Mouse (Mus musculus): ENCODE measurements around the gene Cpa2. TPM values are rescaled to one million over a fixed set of nuclear protein-coding genes. Genes with fewer than 3 reads are reported as not detected.

Cpa2 gene
- total RNA-seq, 1 experiment: 1.7 TPM

DNA sequence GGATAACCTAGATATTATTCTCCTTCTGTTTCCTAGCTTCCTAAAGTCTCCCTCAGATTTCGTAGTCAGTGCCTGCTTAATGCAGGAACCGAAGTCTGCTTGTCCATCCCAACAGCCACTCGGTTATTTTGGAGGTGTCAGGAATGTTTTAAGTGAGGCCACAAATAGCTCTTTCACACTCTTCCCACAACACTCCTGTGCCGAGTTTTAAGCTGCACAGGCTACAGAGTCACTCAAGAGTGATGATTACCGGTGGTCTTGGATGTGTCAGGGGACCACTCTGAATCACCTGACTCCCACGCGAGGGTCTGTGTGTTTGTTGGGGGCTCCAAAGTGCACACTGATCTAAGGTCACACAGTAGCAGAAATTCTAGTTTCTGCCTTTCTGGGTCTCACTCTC is 4.3 kb downstream of the Cpa2 start:
- Histone ChIP-seq H3K36me3 (ENCODE audit: control insufficient read depth, insufficient read depth, low read length, poor library complexity, severe bottlenecking) (no peaks in the 10 kb centered on the region), H3K9ac (ENCODE audit: insufficient read depth, low read depth, low read length, poor library complexity, severe bottlenecking) (no peak overlapping the region), H3K9me3 (ENCODE audit: control insufficient read depth, insufficient read depth, low read depth, low read length) (no peaks in the 10 kb centered on the region), H3K27ac (ENCODE audit: insufficient read depth, low read depth, low read length, poor library complexity, severe bottlenecking) (no peak overlapping the region), H3K4me1 (ENCODE audit: control insufficient read depth in 2 of 2, insufficient read depth in 2 of 2, low read length in 2 of 2, poor library complexity in 1 of 2) (peaks cover 7 to 10% of the 10 kb centered on the region in 2 experiments; a peak in 3 of 4 replicates), H3K4me3 (ENCODE audit: insufficient read depth in 1 of 2, low read depth in 1 of 2, low read length in 2 of 2, poor library complexity in 1 of 2, severe bottlenecking in 1 of 2) (no peak overlapping the region)
- DNase-seq (ENCODE audit: low read depth, low spot score): no peak
- no peak for TF ChIP-seq ZNF384 (IDR thresholded peaks at IDR 0.05; ENCODE audit: low read depth, low read length)
- TF ChIP-seq ZC3H11A (IDR thresholded peaks at IDR 0.05; ENCODE audit: borderline replicate concordance, low read depth, low read length): no peak
- TF ChIP-seq CHD2 (IDR thresholded peaks at IDR 0.05; ENCODE audit: low read depth, low read length): no peak
- TF ChIP-seq HCFC1 (IDR thresholded peaks at IDR 0.05; ENCODE audit: borderline replicate concordance, insufficient read depth, low read length): no peak
- no peak for TF ChIP-seq MAFK (IDR thresholded peaks at IDR 0.05; ENCODE audit: insufficient read depth, low read depth, low read length)
- in situ Hi-C loops (cut with MboI; ENCODE audit: low sequenced_read_pairs in 2 of 2, unreplicated experiment in 2 of 2): no loop called here

GRCm38 (mm10) chr6:30546571-30547273 is 5.3 kb downstream of the Cpa2 start:
- Histone ChIP-seq H3K9me3 (ENCODE audit: control insufficient read depth, insufficient read depth, low read depth, low read length) (no peaks in the 10 kb centered on the region), H3K36me3 (ENCODE audit: control insufficient read depth, insufficient read depth, low read length, poor library complexity, severe bottlenecking) (no peaks in the 10 kb centered on the region), H3K27ac (ENCODE audit: insufficient read depth, low read depth, low read length, poor library complexity, severe bottlenecking) (no peak overlapping the region), H3K9ac (ENCODE audit: insufficient read depth, low read depth, low read length, poor library complexity, severe bottlenecking) (no peak overlapping the region), H3K4me1 (ENCODE audit: control insufficient read depth in 2 of 2, insufficient read depth in 2 of 2, low read length in 2 of 2, poor library complexity in 1 of 2) (peaks cover 9 to 10% of the 10 kb centered on the region in 2 experiments; a peak in 3 of 4 replicates), H3K4me3 (ENCODE audit: insufficient read depth in 1 of 2, low read depth in 1 of 2, low read length in 2 of 2, poor library complexity in 1 of 2, severe bottlenecking in 1 of 2) (peak overlapping the region; percentile 2 to 31; a peak in 2 of 4 replicates)
- DNase-seq (ENCODE audit: low read depth, low spot score): peak; percentile 39
- TF ChIP-seq MAFK (IDR thresholded peaks at IDR 0.05; ENCODE audit: insufficient read depth, low read depth, low read length): 0 out of 2 replicates have a peak, but pooled peaks have one; percentile 23
- no peak for TF ChIP-seq ZNF384 (IDR thresholded peaks at IDR 0.05; ENCODE audit: low read depth, low read length)
- in situ Hi-C loops (cut with MboI; ENCODE audit: low sequenced_read_pairs in 2 of 2, unreplicated experiment in 2 of 2): no loop called here

DNA sequence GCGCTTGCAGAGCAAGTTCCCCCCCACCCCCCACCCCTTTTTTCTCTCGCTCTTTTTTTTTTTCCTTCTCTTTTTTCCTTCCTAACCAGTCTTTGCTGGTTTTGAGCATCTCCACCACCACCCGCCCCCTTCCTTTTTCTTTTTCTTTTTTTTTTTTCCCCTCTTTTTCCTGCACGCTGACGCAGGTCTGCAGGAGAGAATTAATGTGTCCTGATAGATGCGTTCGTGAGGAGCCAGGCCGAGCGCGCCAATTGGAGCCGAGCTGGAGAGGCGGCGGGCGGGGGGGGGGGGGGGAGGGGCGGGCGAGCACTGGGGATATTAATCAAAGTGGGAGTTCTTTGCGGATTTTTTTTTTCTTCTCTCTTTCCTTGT is 5.9 kb downstream of the Cpa2 start:
- no peak for DNase-seq (ENCODE audit: low read depth, low spot score)
- TF ChIP-seq ZNF384 (IDR thresholded peaks at IDR 0.05; ENCODE audit: low read depth, low read length) (0 out of 2 replicates have a peak, but pooled peaks have one; percentile 16), CHD2 (IDR thresholded peaks at IDR 0.05; ENCODE audit: low read depth, low read length) (no peak), MAFK (IDR thresholded peaks at IDR 0.05; ENCODE audit: insufficient read depth, low read depth, low read length) (no peak), ZC3H11A (IDR thresholded peaks at IDR 0.05; ENCODE audit: borderline replicate concordance, low read depth, low read length) (no peak), HCFC1 (IDR thresholded peaks at IDR 0.05; ENCODE audit: borderline replicate concordance, insufficient read depth, low read length) (no peak)
- Histone ChIP-seq H3K4me3 (ENCODE audit: insufficient read depth in 1 of 2, low read depth in 1 of 2, low read length in 2 of 2, poor library complexity in 1 of 2, severe bottlenecking in 1 of 2) (peak overlapping the region in 1 of 2 experiments; percentile 31; a peak in 1 of 4 replicates), H3K4me1 (ENCODE audit: control insufficient read depth in 2 of 2, insufficient read depth in 2 of 2, low read length in 2 of 2, poor library complexity in 1 of 2) (peaks cover 9 to 10% of the 10 kb centered on the region in 2 experiments; a peak in 3 of 4 replicates), H3K36me3 (ENCODE audit: control insufficient read depth, insufficient read depth, low read length, poor library complexity, severe bottlenecking) (no peaks in the 10 kb centered on the region), H3K9ac (ENCODE audit: insufficient read depth, low read depth, low read length, poor library complexity, severe bottlenecking) (no peak overlapping the region), H3K27ac (ENCODE audit: insufficient read depth, low read depth, low read length, poor library complexity, severe bottlenecking) (no peak overlapping the region), H3K9me3 (ENCODE audit: control insufficient read depth, insufficient read depth, low read depth, low read length) (no peaks in the 10 kb centered on the region)
- in situ Hi-C loops (cut with MboI; ENCODE audit: low sequenced_read_pairs in 2 of 2, unreplicated experiment in 2 of 2): no loop called here

- Histone ChIP-seq H3K9ac (ENCODE audit: insufficient read depth, low read depth, low read length, poor library complexity, severe bottlenecking) (no peak overlapping the region), H3K4me3 (ENCODE audit: insufficient read depth in 1 of 2, low read depth in 1 of 2, low read length in 2 of 2, poor library complexity in 1 of 2, severe bottlenecking in 1 of 2) (no peak overlapping the region), H3K36me3 (ENCODE audit: control insufficient read depth, insufficient read depth, low read length, poor library complexity, severe bottlenecking) (no peaks in the 10 kb centered on the region), H3K9me3 (ENCODE audit: control insufficient read depth, insufficient read depth, low read depth, low read length) (no peaks in the 10 kb centered on the region), H3K4me1 (ENCODE audit: control insufficient read depth in 2 of 2, insufficient read depth in 2 of 2, low read length in 2 of 2, poor library complexity in 1 of 2) (peaks cover 10 to 11% of the 10 kb centered on the region in 2 experiments; a peak in 3 of 4 replicates), H3K27ac (ENCODE audit: insufficient read depth, low read depth, low read length, poor library complexity, severe bottlenecking) (no peak overlapping the region)
- TF ChIP-seq HCFC1 (IDR thresholded peaks at IDR 0.05; ENCODE audit: borderline replicate concordance, insufficient read depth, low read length) (no peak), ZC3H11A (IDR thresholded peaks at IDR 0.05; ENCODE audit: borderline replicate concordance, low read depth, low read length) (no peak), ZNF384 (IDR thresholded peaks at IDR 0.05; ENCODE audit: low read depth, low read length) (no peak), MAFK (IDR thresholded peaks at IDR 0.05; ENCODE audit: insufficient read depth, low read depth, low read length) (no peak), CHD2 (IDR thresholded peaks at IDR 0.05; ENCODE audit: low read depth, low read length) (no peak)
- DNase-seq (ENCODE audit: low read depth, low spot score): no peak
- in situ Hi-C loops (cut with MboI; ENCODE audit: low sequenced_read_pairs in 2 of 2, unreplicated experiment in 2 of 2): no loop called here
Measured at GRCm38 (mm10) chr6:30547656-30548306, 6.4 kb downstream of the Cpa2 start.

Data from ES-E14 (cell line).